Mouse (Mus musculus): Measurements from ENCODE around the gene Dolk.

DNA sequence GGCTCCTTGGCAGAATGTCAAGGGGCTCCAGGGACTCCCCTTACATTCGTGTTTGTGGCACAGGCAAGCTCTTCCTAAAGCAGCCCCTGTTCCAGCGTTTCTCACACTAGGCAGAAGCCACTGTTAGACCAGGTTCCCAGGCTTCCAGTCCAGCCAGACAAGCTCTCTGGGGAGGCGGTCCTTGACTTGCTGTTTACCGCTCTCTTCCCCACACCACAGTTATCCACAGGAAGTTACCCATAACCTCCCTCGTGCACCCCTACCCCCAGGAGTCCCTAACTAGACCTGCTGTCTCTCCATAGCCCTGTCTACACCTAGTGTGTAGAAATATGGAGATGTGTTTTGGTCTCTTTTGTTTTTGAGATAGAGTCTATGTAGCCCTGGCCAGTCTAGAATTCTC, 32.3 kb downstream of the Dolk start:
- TF ChIP-seq GATA1 (IDR thresholded peaks at IDR 0.05; ENCODE audit: low read length) = no peak
- TF ChIP-seq TAL1 (IDR thresholded peaks at IDR 0.05; ENCODE audit: low read length) = no peak

All from erythroblast, embryonic 14.5 days (primary cell).